Comparison of ENCODE assay signal across 12 mouse cellular contexts in the genomic region with DNA sequence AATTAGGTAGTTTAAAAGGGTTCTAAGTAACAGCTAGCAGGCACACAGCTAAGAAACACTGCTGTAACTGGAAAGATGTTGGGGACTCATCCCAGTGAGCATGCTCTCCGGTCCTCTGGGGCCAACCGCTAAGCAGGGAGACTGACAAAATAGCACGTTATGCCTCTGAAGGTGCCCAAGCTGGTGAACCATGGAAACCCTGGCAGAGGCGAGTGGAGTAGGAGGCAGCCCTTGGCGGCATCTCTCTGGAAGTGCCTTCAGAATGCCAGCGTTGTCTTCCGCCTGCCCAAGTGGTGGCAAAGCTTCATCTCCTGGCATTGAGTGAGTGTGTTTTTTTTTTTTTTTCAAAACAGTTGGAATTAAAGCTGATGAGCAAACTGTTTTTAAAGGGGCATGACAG.
A peak's percentile ranks its signal among the peaks of the same experiment; 100 is the strongest.
DNase-seq lines count a peak whose midpoint lies in the region; ATAC-seq lines count a peak whose summit lies in the region.
"Had no signal": no experiment of that assay in that cellular context is flagged by ENCODE, and none has a peak within 500 bp of the region (broad histone marks: within the 10 kb centered on the region; RNA-seq: fewer than 3 reads in every experiment).

No protein-coding gene starts in this region.

- no peak overlapping the region for H3K9ac ChIP-seq in neural tube, embryonic 15.5 days (replicated peaks)
- H3K9ac ChIP-seq: embryonic facial prominence, embryonic 15.5 days; liver, embryonic 15.5 days had no signal

- DNase-seq in kidney, postnatal 36 days: peak; percentile 20 to 42
- DNase-seq in kidney, adult 11 months: no peak
- DNase-seq in cerebellum, postnatal 10 days: peak; percentile 78 to 82
- peak; percentile 24 to 43 for DNase-seq in frontal cortex, postnatal 36 days (ENCODE audit: low spot score in 2 of 2)
- DNase-seq in spleen, postnatal 4 days (ENCODE audit: low spot score in 2 of 2): no peak
- no peak for DNase-seq in urinary bladder, postnatal 36 days (ENCODE audit: low spot score in 2 of 2)
- DNase-seq: heart, adult 11 months had no signal

- H3K27me3 ChIP-seq in neural tube, embryonic 15.5 days (replicated peaks): no peaks in the 10 kb centered on the region
- H3K27me3 ChIP-seq: embryonic facial prominence, embryonic 15.5 days; liver, embryonic 15.5 days; megakaryocyte, embryonic 14.5 days had no signal

- peak; percentile 83; the same call in 1 of the 2 replicates for ATAC-seq in neural tube, embryonic 15.5 days (ENCODE audit: low FRiP score)

- H3K36me3 ChIP-seq in neural tube, embryonic 15.5 days: no peaks in the 10 kb centered on the region
- H3K36me3 ChIP-seq: embryonic facial prominence, embryonic 15.5 days; liver, embryonic 15.5 days had no signal

- no peaks in the 10 kb centered on the region for H3K9me3 ChIP-seq in neural tube, embryonic 15.5 days (replicated peaks)
- H3K9me3 ChIP-seq: embryonic facial prominence, embryonic 15.5 days; liver, embryonic 15.5 days; megakaryocyte, embryonic 14.5 days had no signal

- H3K4me1 ChIP-seq in neural tube, embryonic 15.5 days: peaks cover 11% of the 10 kb centered on the region; the same call in 1 of the 2 replicates

- 62% methylated on average over 7 of the region's 7 CpGs for WGBS in neural tube, embryonic 15.5 days

- H3K27ac ChIP-seq in neural tube, embryonic 15.5 days (replicated peaks): 0 out of 2 replicates have a peak overlapping the region, but pooled peaks have one; percentile 13
- H3K27ac ChIP-seq: embryonic facial prominence, embryonic 15.5 days; left cerebral cortex, adult 2 months; liver, embryonic 15.5 days had no signal

- H3K4me3 ChIP-seq in neural tube, embryonic 15.5 days (replicated peaks): no peak overlapping the region
- H3K4me3 ChIP-seq: embryonic facial prominence, embryonic 15.5 days; left cerebral cortex, adult 2 months; liver, embryonic 15.5 days; megakaryocyte, embryonic 14.5 days had no signal

- no peak overlapping the region for H3K4me2 ChIP-seq in neural tube, embryonic 15.5 days
- H3K4me2 ChIP-seq: embryonic facial prominence, embryonic 15.5 days; liver, embryonic 15.5 days had no signal

Comparison
In these comparisons a context has a peak if more than half of its experiments do, and no peak if none do; other contexts are left out.
1. DNase-seq: peak in kidney, postnatal 36 days (2 of 2), cerebellum, postnatal 10 days (2 of 2) and frontal cortex, postnatal 36 days (2 of 2); none in kidney, adult 11 months (single experiment), spleen, postnatal 4 days (0 of 2) and urinary bladder, postnatal 36 days (0 of 2).